Mouse (Mus musculus) adrenal gland (tissue): ENCODE results near the gene Ube2b.

Experiments used
- intact Hi-C: fragments of 180-260 bp; cut with DNase I; formaldehyde crosslinking; loops from one replicate; pipeline ENCODE4 v1.15.1; 2025

Gene Ube2b

DNA sequence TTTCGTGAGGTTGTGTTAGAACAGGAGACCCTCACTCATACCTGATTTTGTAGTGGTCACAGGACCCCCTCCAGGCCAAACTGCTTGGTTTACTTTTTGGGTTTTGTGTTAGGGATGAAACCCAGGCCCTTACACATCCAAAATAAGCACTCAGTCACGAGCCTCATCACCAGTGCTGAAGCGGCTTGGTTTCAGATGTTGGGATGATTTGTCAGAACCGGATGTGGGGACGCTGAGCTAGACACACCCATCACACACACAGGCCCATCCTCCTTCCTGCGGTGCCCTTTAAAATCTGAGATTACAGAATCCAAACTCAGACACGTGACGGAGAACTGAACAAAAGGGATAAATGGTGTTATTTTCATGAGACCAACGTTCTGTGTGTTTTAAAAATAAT is 31.7 kb downstream of the Ube2b start:
- intact Hi-C loops, result loop anchor here (5.0 kb wide), 1 partner anchor 52 kb away; no protein-coding TSS in a partner anchor

DNA sequence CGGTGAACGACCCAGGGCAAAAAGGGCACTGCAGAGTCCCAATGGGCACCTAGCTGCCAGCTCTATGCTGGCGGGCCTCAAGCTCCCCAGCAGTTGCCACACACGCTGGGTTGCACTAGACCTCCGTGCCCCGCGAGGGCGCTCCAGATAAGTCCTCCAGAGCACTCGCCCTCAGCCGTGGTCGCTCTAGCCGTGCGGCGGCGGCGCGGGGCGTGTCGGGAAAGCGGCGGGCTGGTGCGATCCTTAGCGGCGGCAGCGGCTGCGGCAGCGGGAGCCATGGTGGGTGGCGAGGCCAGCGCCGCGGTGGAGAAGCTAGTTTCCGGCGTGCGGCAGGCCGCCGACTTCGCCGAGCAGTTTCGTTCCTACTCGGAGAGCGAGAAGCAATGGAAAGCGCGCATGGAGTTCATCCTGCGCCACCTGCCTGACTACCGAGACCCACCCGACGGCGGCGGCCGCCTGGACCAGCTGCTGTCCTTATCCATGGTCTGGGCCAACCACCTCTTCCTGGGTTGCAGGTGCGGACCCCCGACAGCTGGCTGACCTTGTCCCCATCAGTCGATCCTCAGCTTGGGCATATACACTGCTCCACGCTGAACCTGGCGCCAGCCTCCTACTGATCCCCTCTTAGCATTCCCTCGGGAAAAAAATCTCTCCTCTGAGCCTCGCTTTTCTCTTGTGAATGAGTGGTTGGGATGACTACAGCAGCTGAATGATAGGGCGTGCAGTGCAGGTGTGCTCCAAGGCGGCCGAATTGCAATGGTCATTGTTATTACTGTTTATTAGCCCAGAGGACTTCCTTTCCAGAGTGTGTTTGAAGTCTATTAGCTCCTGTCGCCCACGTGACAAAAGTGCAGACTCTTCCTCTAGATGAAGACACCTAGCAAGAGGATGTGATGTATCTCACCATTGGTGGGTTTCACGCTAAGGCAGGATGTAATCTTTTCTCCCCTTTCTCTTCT is 32.8 kb downstream of the Ube2b start, which contains the start of gene Cdkn2aipnl:
Gene Cdkn2aipnl, plus strand, starts transcription at position 219 of the 959 bp plus-strand sequence.
- intact Hi-C loops, result loop anchor here (2.0 to 5.0 kb wide), 2 partner anchors 50 to 113 kb away; no protein-coding TSS in a partner anchor

- intact Hi-C loops, result loop anchor here (2.0 to 5.0 kb wide), 2 partner anchors 49 to 112 kb away; no protein-coding TSS in a partner anchor
These were observed 33.9 kb downstream of the Ube2b start for GRCm38 (mm10) chr11:51966651-51967050.

DNA sequence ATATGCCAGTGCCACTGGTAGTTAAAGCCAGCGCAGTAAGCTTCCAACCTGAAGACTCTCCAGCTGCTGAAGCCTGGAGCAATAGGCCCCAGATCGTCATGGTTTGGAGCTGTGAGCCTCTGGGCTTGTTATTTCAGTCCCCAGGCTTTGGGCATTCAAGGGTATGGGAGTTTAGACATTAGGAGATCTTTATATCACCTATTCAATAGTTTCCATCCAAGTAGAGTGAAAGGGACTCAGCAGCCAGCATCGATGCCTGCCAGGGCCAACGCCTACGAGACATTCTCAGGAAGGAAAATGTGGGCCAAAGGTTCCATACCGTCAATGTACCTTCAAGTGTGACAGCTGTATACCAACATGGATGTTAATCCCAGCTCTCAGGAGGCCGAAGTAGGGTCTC is 38.3 kb downstream of the Ube2b start:
- intact Hi-C loops, result loop anchor here (2.0 kb wide), 1 partner anchor 141 kb away; no protein-coding TSS in a partner anchor

GRCm38 (mm10) chr11:51961761-51962160 is 38.8 kb downstream of the Ube2b start:
- intact Hi-C loops, result loop anchor here (2.0 kb wide), 1 partner anchor 141 kb away; no protein-coding TSS in a partner anchor

DNA sequence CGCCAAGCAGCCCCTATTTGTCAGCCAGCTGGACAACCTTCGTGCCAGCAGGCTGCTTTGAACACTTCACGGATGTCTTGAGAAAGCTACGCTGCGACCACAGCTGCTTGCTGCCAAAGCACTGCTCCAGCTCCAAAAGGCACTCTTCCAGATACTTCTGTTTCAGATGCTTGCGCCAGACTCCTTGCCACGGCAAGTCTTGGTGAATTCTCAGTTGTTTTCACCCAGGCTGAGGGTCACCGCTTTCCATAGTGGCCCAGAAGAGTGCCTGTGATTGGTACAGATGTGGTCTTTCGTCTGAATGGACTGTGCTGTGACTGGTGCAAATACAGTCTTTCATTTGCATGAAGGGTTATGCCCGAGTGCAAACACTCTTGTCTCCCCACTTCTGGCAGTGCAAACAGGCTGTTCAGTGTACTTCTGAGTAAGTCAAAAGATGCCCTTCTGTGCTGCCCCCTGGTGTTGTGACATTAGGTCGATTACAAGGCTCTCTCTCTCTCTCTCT is 39.5 kb downstream of the Ube2b start:
- intact Hi-C loops, result no loop called here

- intact Hi-C loops, result no loop called here
These were observed 40.5 kb downstream of the Ube2b start for GRCm38 (mm10) chr11:51960061-51960460.

- intact Hi-C loops, result no loop called here
These were observed 41.1 kb downstream of the Ube2b start for GRCm38 (mm10) chr11:51959511-51959910.

- intact Hi-C loops, result no loop called here
These were observed 42.8 kb downstream of the Ube2b start for GRCm38 (mm10) chr11:51957760-51958159.

DNA sequence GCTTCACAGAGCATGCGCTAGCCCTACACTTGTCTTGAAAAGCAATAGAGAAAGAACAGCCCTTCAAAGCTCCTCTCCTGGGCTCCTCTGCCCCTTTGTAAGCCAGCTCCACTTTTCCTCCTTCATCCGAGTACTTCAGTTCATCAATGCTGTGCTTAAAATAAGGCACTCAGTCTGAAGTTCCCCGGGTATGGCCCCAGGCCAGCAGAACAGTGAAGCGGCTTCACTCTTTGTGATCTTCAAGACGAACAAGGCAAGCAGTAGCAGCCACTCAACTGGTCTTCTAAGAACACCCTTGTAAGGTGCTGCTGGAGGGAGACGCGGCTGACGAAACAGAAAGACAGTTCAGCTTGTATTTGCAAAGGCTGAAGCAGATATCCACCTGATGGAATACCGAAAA is 44.5 kb downstream of the Ube2b start:
- intact Hi-C loops, result no loop called here

- intact Hi-C loops, result no loop called here
These were observed 48.6 kb downstream of the Ube2b start for GRCm38 (mm10) chr11:51951861-51952420.

DNA sequence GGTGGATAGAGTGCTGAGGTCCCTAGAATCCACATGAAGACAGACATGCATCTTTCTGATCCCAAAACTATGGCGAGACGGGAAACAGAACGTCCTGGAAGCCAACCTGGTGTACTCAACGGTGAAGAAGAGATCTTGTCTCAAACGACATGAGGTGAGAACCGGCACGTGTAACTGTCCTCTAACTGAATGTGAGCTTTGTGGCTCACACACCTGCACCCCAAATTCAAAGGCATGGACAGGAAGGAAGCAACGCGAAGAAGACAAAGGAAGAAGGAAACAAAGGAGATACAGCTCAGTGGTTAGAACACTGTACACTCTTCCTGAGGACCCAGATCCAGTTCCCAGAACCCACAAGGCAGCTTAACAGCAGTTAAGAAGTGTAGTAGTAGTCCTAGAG is 50.6 kb downstream of the Ube2b start:
- intact Hi-C loops, result no loop called here

DNA sequence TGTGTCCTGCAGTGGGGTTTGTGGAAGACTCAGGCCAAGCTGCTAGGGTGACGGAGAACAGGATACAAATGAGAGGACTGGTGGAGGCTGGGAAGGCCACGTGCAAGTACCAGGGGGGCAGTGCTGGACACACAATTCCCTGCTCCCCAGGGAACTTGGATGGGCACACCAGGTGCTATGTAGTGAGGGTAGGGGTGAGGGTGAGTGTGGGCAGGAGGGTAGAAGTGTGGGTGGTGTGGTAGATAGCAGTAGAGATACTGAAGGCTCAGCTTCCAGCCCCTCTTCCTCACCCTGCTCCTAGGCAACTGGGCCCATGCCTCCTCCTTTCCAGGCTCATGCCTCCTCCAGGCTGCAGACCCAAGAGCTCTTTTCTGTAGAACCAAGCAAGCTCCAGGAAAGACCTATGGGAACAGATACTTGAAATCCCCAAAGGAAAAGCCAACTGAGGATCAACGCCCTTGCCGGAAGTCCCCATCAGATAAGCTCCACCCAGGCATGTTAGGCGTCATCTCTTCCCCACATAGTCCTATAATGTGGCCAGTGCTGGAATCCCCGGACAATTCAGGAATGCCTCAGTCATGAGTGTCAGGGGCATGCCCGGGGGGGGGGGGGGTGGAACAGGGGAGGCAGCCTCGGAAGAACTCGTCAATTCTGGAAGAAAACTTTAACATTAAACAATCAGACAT is 51.3 kb downstream of the Ube2b start:
- intact Hi-C loops, result no loop called here

DNA sequence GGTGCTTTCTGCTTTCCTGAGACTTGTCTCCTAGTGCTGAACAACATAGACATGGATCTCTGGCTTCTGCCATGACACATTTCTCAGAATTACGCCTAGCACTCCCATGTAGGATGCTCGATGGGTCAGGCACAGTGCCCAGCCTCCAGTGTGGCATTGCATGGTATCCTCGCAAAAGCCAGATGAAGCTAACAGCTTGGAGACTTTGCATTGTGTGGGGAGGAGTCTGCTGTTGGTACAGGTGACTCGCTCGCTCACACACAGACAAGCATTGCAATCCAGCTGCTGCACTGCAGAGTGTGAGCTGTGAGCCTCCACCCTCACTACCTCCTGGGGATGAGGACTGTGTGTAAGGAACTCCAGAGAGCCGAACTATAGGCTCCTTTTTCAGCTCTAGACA is 54.4 kb downstream of the Ube2b start:
- intact Hi-C loops, result no loop called here

- intact Hi-C loops, result no loop called here
These were observed 55.0 kb downstream of the Ube2b start for GRCm38 (mm10) chr11:51945548-51945947.

GRCm38 (mm10) chr11:51944239-51944638 is 56.3 kb downstream of the Ube2b start:
- intact Hi-C loops, result no loop called here

DNA sequence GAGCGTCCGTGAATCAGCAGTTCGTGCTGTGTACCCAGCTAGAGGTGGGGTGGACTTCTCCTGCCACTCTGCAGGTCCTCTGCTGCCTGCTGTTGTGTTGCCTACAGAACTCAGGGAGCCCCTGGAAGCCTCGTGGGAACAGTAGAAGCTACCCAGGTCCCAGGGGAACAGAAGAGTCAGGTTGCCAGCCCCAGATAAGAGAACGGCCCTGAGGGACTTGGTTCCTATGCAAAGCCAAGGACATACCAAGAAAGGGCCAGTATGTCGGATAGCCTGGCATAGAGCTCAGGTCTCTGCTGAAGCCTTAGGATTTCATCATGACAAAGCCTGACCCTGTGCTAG is 57.1 kb downstream of the Ube2b start:
- intact Hi-C loops, result no loop called here

GRCm38 (mm10) chr11:51942602-51943499 is 57.7 kb downstream of the Ube2b start:
- intact Hi-C loops, result no loop called here

DNA sequence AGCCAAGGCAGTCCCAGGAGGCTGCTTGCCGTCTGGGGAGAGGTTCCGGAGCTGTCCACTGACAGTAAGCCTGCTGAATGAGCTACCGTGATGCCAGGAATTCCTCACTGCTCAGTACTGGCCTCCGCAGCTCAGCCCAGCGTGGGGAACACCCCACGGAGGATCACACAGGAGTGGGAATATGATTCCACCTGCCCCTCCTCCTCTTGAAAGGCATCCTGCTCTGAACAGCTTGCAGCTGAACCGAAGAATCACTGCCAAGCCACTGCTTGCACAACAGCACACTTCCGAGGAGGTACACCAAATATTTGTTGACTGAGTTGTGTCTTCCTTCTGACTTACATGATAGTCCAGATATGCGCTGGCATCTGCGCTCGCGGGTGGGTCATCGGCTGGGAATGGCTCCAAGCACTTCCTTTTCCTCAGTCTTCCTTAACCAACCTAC is 60.0 kb downstream of the Ube2b start:
- intact Hi-C loops, result no loop called here

- intact Hi-C loops, result no loop called here
These were observed 61.0 kb downstream of the Ube2b start for GRCm38 (mm10) chr11:51939590-51939955.
